Mouse (Mus musculus): ENCODE data around the gene Bmp5. TPM values are rescaled to one million over a fixed set of nuclear protein-coding genes. Genes with fewer than 3 reads are reported as not detected.

Gene Bmp5
- polyA plus RNA-seq, 1 experiment from 2014 or later = 9.8 TPM

DNA sequence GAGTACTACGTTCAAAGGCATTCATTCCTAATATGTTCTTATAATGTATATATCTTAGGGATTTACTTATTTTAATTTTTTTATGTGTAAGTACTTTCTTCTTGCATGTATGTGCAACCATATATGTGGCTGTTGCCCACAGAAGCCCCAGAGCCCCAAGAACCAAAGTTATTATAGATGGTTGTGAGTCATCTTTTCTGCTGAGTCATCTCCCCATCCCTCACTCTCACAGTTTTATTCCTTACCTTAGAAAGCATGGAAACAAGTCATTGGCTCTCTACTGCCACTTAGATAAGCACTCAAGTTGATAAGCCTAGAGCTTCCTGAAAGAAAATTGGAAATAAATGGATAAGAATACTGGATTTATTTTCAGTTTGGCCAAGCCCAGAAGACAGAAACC, 40.0 kb downstream of the Bmp5 start:
- Histone ChIP-seq H3K27me3 (replicated peaks; ENCODE audit: control insufficient read depth, insufficient read depth, low read length) (no peaks in the 10 kb centered on the region), H3K9ac (ENCODE audit: low read length) (no peak overlapping the region), H3K4me2 (ENCODE audit: low read length) (no peak overlapping the region), H3K4me3 (ENCODE audit: low read depth, low read length) (no peak overlapping the region), H3K36me3 (ENCODE audit: control insufficient read depth, insufficient read depth, low read length) (no peaks in the 10 kb centered on the region), H3K9me3 (ENCODE audit: control insufficient read depth, low read length) (no peaks in the 10 kb centered on the region), H3K4me1 (replicated peaks; ENCODE audit: control insufficient read depth, insufficient read depth, low read length) (no peaks in the 10 kb centered on the region), H3K27ac (ENCODE audit: low read depth) (no peak overlapping the region)
- 88% methylated on average over 1 of the region's 1 CpGs for WGBS
- ATAC-seq (replicated peaks; ENCODE audit: low FRiP score, low TSS enrichment, low read depth) (no peak), DNase-seq (ENCODE audit: low spot score) (no peak)

GRCm38 (mm10) chr9:75818400-75818799, 43.2 kb downstream of the Bmp5 start:
- DNase-seq (ENCODE audit: low spot score) (no peak), ATAC-seq (replicated peaks; ENCODE audit: low FRiP score, low TSS enrichment, low read depth) (no peak)
- no peak overlapping the region for H3K9ac ChIP-seq (ENCODE audit: low read length)
- H3K4me2 ChIP-seq (ENCODE audit: low read length) = no peak overlapping the region
- 83% methylated on average over 5 of the region's 5 CpGs for WGBS
- H3K27me3 ChIP-seq (replicated peaks; ENCODE audit: control insufficient read depth, insufficient read depth, low read length) = no peaks in the 10 kb centered on the region
- no peak overlapping the region for H3K4me3 ChIP-seq (ENCODE audit: low read depth, low read length)
- no peak overlapping the region for H3K27ac ChIP-seq (ENCODE audit: low read depth)
- no peaks in the 10 kb centered on the region for H3K9me3 ChIP-seq (ENCODE audit: control insufficient read depth, low read length)
- H3K36me3 ChIP-seq (ENCODE audit: control insufficient read depth, insufficient read depth, low read length) = no peaks in the 10 kb centered on the region
- H3K4me1 ChIP-seq (replicated peaks; ENCODE audit: control insufficient read depth, insufficient read depth, low read length) = no peaks in the 10 kb centered on the region

- Histone ChIP-seq H3K4me3 (ENCODE audit: low read depth, low read length) (no peak overlapping the region), H3K4me2 (ENCODE audit: low read length) (no peak overlapping the region), H3K27me3 (replicated peaks; ENCODE audit: control insufficient read depth, insufficient read depth, low read length) (no peaks in the 10 kb centered on the region), H3K9ac (ENCODE audit: low read length) (no peak overlapping the region), H3K4me1 (replicated peaks; ENCODE audit: control insufficient read depth, insufficient read depth, low read length) (no peaks in the 10 kb centered on the region), H3K36me3 (ENCODE audit: control insufficient read depth, insufficient read depth, low read length) (no peaks in the 10 kb centered on the region), H3K9me3 (ENCODE audit: control insufficient read depth, low read length) (no peaks in the 10 kb centered on the region), H3K27ac (ENCODE audit: low read depth) (no peak overlapping the region)
- ATAC-seq (replicated peaks; ENCODE audit: low FRiP score, low TSS enrichment, low read depth) (no peak), DNase-seq (ENCODE audit: low spot score) (no peak)
- WGBS = 75% methylated on average over 9 of the region's 9 CpGs
Observed at GRCm38 (mm10) chr9:75832468-75832867, 57.3 kb downstream of the Bmp5 start.

GRCm38 (mm10) chr9:75833189-75833732, 58.1 kb downstream of the Bmp5 start:
- 75% methylated on average over 5 of the region's 5 CpGs for WGBS
- no peaks in the 10 kb centered on the region for H3K9me3 ChIP-seq (ENCODE audit: control insufficient read depth, low read length)
- ATAC-seq (replicated peaks; ENCODE audit: low FRiP score, low TSS enrichment, low read depth) = no peak

DNA sequence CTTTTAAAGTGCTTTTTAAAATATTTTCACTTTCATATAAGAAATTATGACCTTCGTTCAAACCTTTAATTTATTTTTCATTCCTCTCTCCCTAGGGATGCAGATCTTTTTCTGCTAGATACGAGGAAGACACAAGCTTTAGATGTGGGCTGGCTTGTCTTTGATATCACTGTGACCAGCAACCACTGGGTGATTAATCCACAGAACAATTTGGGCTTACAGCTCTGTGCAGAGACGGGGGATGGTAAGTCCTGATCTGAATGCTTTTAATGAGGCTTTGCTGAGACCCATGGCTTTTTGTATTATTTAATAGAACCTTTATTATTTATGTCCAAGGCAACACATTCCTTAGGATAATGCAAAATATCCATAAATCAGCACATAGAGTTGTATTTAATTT, 64.3 kb downstream of the Bmp5 start:
- Histone ChIP-seq H3K4me1 (replicated peaks; ENCODE audit: control insufficient read depth, insufficient read depth, low read length) (no peaks in the 10 kb centered on the region), H3K9me3 (ENCODE audit: control insufficient read depth, low read length) (no peaks in the 10 kb centered on the region), H3K4me2 (ENCODE audit: low read length) (no peak overlapping the region), H3K36me3 (ENCODE audit: control insufficient read depth, insufficient read depth, low read length) (no peaks in the 10 kb centered on the region), H3K27me3 (replicated peaks; ENCODE audit: control insufficient read depth, insufficient read depth, low read length) (no peaks in the 10 kb centered on the region), H3K27ac (ENCODE audit: low read depth) (no peak overlapping the region), H3K4me3 (ENCODE audit: low read depth, low read length) (no peak overlapping the region), H3K9ac (ENCODE audit: low read length) (no peak overlapping the region)
- ATAC-seq (replicated peaks; ENCODE audit: low FRiP score, low TSS enrichment, low read depth) (no peak), DNase-seq (ENCODE audit: low spot score) (no peak)
- 80% methylated on average over 3 of the region's 3 CpGs for WGBS

More at GRCm38 (mm10) chr9:75833189-75833732, 58.1 kb downstream of the Bmp5 start:
- H3K4me1 ChIP-seq (replicated peaks; ENCODE audit: control insufficient read depth, insufficient read depth, low read length) = no peaks in the 10 kb centered on the region
- no peak overlapping the region for H3K9ac ChIP-seq (ENCODE audit: low read length)
- no peaks in the 10 kb centered on the region for H3K27me3 ChIP-seq (replicated peaks; ENCODE audit: control insufficient read depth, insufficient read depth, low read length)
- H3K36me3 ChIP-seq (ENCODE audit: control insufficient read depth, insufficient read depth, low read length) = no peaks in the 10 kb centered on the region
- DNase-seq (ENCODE audit: low spot score) = no peak
- no peak overlapping the region for H3K4me2 ChIP-seq (ENCODE audit: low read length)
- H3K4me3 ChIP-seq (ENCODE audit: low read depth, low read length) = no peak overlapping the region
- no peak overlapping the region for H3K27ac ChIP-seq (ENCODE audit: low read depth)

DNA sequence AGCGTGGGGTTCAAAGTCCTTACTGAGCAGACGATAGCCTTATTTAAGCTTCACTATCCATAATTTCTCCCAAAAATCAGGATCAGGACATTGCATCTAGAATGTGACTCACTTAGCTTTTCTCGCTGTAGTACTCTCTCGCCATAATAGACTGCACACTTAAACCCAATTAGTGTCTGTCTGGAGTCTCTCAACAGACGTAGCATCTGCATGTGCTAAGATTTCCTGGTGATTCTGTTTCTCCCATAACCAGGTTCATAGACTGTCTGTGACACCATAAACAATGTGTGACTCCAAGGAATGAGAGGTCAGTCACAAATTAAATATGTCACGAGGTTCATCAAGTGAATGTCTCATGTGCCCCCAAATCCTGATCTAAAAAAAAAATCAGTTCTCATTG, 65.7 kb downstream of the Bmp5 start:
- no peak overlapping the region for H3K9ac ChIP-seq (ENCODE audit: low read length)
- no peaks in the 10 kb centered on the region for H3K4me1 ChIP-seq (replicated peaks; ENCODE audit: control insufficient read depth, insufficient read depth, low read length)
- H3K27ac ChIP-seq (ENCODE audit: low read depth) = no peak overlapping the region
- H3K4me3 ChIP-seq (ENCODE audit: low read depth, low read length) = no peak overlapping the region
- no peaks in the 10 kb centered on the region for H3K9me3 ChIP-seq (ENCODE audit: control insufficient read depth, low read length)
- no peak for ATAC-seq (replicated peaks; ENCODE audit: low FRiP score, low TSS enrichment, low read depth)
- H3K27me3 ChIP-seq (replicated peaks; ENCODE audit: control insufficient read depth, insufficient read depth, low read length) = no peaks in the 10 kb centered on the region
- H3K36me3 ChIP-seq (ENCODE audit: control insufficient read depth, insufficient read depth, low read length) = no peaks in the 10 kb centered on the region
- DNase-seq (ENCODE audit: low spot score) = no peak
- no peak overlapping the region for H3K4me2 ChIP-seq (ENCODE audit: low read length)
- 69% methylated on average over 6 of the region's 6 CpGs for WGBS

GRCm38 (mm10) chr9:75846010-75846409, 70.8 kb downstream of the Bmp5 start:
- H3K27me3 ChIP-seq (replicated peaks; ENCODE audit: control insufficient read depth, insufficient read depth, low read length) = no peaks in the 10 kb centered on the region
- H3K9ac ChIP-seq (ENCODE audit: low read length) = no peak overlapping the region
- H3K4me2 ChIP-seq (ENCODE audit: low read length) = no peak overlapping the region
- H3K4me1 ChIP-seq (replicated peaks; ENCODE audit: control insufficient read depth, insufficient read depth, low read length) = no peaks in the 10 kb centered on the region
- ATAC-seq (replicated peaks; ENCODE audit: low FRiP score, low TSS enrichment, low read depth) (no peak), DNase-seq (ENCODE audit: low spot score) (no peak)
- no peak overlapping the region for H3K4me3 ChIP-seq (ENCODE audit: low read depth, low read length)
- H3K9me3 ChIP-seq (ENCODE audit: control insufficient read depth, low read length) = no peaks in the 10 kb centered on the region
- H3K36me3 ChIP-seq (ENCODE audit: control insufficient read depth, insufficient read depth, low read length) = no peaks in the 10 kb centered on the region
- H3K27ac ChIP-seq (ENCODE audit: low read depth) = no peak overlapping the region

DNA sequence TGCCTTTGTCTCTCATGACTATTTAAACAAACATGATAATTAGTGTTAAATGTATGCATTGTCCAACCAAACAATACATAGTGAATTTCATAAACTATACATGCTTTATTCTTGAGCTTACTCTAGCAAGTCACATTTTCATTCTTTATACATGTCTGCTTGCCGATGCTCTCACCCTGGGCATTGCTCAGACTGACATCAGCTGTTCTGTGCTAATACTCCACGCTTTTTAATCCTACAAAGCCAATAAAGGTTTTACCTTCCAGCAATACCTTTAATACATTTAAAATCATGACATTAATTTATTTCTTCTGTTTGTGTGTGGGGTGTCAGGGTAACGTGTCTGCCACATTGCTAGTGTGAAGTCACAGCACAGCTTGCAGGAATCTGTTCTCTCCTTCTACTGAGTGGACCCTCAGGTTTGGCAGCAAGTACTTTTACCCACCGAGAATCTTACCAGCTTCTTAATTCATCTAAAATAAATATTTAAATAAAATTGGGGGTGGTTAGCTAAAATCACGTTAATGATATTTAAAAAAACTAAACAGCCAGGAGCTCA, 75.6 kb downstream of the Bmp5 start:
- H3K9ac ChIP-seq (ENCODE audit: low read length) = no peak overlapping the region
- H3K27ac ChIP-seq (ENCODE audit: low read depth) = no peak overlapping the region
- H3K27me3 ChIP-seq (replicated peaks; ENCODE audit: control insufficient read depth, insufficient read depth, low read length) = no peaks in the 10 kb centered on the region
- no peaks in the 10 kb centered on the region for H3K36me3 ChIP-seq (ENCODE audit: control insufficient read depth, insufficient read depth, low read length)
- DNase-seq (ENCODE audit: low spot score) (no peak), ATAC-seq (replicated peaks; ENCODE audit: low FRiP score, low TSS enrichment, low read depth) (no peak)
- no peak overlapping the region for H3K4me3 ChIP-seq (ENCODE audit: low read depth, low read length)
- no peak overlapping the region for H3K4me2 ChIP-seq (ENCODE audit: low read length)
- WGBS = 60% methylated on average over 5 of the region's 5 CpGs
- no peaks in the 10 kb centered on the region for H3K4me1 ChIP-seq (replicated peaks; ENCODE audit: control insufficient read depth, insufficient read depth, low read length)
- no peaks in the 10 kb centered on the region for H3K9me3 ChIP-seq (ENCODE audit: control insufficient read depth, low read length)

GRCm38 (mm10) chr9:75858161-75858560, 83.0 kb downstream of the Bmp5 start:
- no peak overlapping the region for H3K27ac ChIP-seq (ENCODE audit: low read depth)
- no peak overlapping the region for H3K4me2 ChIP-seq (ENCODE audit: low read length)
- H3K36me3 ChIP-seq (ENCODE audit: control insufficient read depth, insufficient read depth, low read length) = no peaks in the 10 kb centered on the region
- H3K4me3 ChIP-seq (ENCODE audit: low read depth, low read length) = no peak overlapping the region
- no peaks in the 10 kb centered on the region for H3K27me3 ChIP-seq (replicated peaks; ENCODE audit: control insufficient read depth, insufficient read depth, low read length)
- ATAC-seq (replicated peaks; ENCODE audit: low FRiP score, low TSS enrichment, low read depth) (no peak), DNase-seq (ENCODE audit: low spot score) (no peak)
- H3K9ac ChIP-seq (ENCODE audit: low read length) = no peak overlapping the region
- WGBS = 78% methylated on average over 3 of the region's 3 CpGs
- no peaks in the 10 kb centered on the region for H3K4me1 ChIP-seq (replicated peaks; ENCODE audit: control insufficient read depth, insufficient read depth, low read length)
- 0 out of 2 replicates have a peak, but pooled peaks cover 4% of the 10 kb centered on the region for H3K9me3 ChIP-seq (ENCODE audit: control insufficient read depth, low read length)
